Mouse (Mus musculus): ENCODE results near the gene 2900026A02Rik. TPM values are rescaled to one million over a fixed set of nuclear protein-coding genes. Genes with fewer than 3 reads are reported as not detected.

Gene 2900026A02Rik
- polyA plus RNA-seq, 1 experiment from 2014 or later = 1.5 TPM

- H3K4me2 ChIP-seq (replicated peaks; ENCODE audit: low read depth, low read length) = no peak overlapping the region
- no peak overlapping the region for H3K4me3 ChIP-seq (ENCODE audit: low read depth, low read length)
- WGBS = 86% methylated on average over 5 of the region's 5 CpGs
- H3K9ac ChIP-seq (ENCODE audit: low read depth, low read length) = no peak overlapping the region
- DNase-seq (ENCODE audit: low spot score) (no peak), ATAC-seq (ENCODE audit: low FRiP score) (no peak)
- peaks cover 8% of the 10 kb centered on the region for H3K4me1 ChIP-seq (replicated peaks; ENCODE audit: control insufficient read depth, insufficient read depth, low read length)
- H3K36me3 ChIP-seq (ENCODE audit: control insufficient read depth, insufficient read depth, low read length) = no peaks in the 10 kb centered on the region
- no peak overlapping the region for H3K27ac ChIP-seq (ENCODE audit: low read depth, low read length)
- H3K9me3 ChIP-seq (ENCODE audit: control insufficient read depth, low read length) = no peaks in the 10 kb centered on the region
- no peaks in the 10 kb centered on the region; the same call in 1 of the 2 replicates for H3K27me3 ChIP-seq (ENCODE audit: control insufficient read depth, insufficient read depth, low read length)
Measured at GRCm38 (mm10) chr5:113153508-113153830, 67.6 kb downstream of the 2900026A02Rik start.

DNA sequence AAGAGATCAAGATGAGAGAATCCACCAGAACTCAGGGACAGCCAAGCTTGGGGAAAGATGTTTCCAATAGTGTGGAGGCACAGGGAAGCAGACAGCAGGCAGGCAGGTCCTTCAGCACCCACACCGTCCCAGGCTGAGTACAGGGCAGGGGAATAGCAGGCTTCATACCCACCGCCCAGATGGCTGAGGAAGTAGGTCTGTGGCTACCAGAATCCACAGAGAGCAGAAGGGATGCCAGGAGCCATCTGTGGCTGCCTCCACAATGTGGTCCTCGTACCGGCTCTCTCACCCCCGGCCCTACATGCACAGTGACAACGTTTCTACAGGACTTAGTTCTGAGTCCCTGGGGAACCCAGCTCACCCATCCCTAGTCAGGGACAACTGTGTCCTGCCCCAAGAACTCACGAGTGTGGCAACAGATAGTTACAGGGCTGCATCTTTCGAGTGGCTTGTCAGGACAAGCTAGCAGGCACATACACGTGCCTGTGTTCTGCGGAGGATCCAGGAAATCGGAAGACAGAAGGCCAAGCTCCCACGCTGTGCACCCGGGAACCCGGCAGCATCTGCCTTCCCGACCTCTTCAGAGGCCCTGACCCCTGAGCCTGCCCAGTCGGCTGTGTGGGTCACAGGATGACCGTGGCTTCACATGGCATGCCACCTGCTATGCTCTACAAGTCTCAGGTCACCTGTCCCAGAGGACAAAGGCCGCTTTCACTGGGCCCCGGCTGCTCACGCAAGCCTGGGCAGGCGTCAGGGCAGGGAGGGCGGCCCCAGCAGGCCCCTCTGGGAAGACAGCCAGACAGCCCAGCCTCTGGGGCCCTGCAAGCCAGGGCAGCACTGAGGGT is 68.2 kb downstream of the 2900026A02Rik start:
- H3K9me3 ChIP-seq (ENCODE audit: control insufficient read depth, low read length) = no peaks in the 10 kb centered on the region
- no peaks in the 10 kb centered on the region; the same call in 1 of the 2 replicates for H3K27me3 ChIP-seq (ENCODE audit: control insufficient read depth, insufficient read depth, low read length)
- peak overlapping the region; percentile 43; the same call in 1 of the 2 replicates for H3K27ac ChIP-seq (ENCODE audit: low read depth, low read length)
- peaks cover 8% of the 10 kb centered on the region; the same call in 1 of the 2 replicates for H3K4me1 ChIP-seq (replicated peaks; ENCODE audit: control insufficient read depth, insufficient read depth, low read length)
- DNase-seq (ENCODE audit: low spot score) (no peak), ATAC-seq (ENCODE audit: low FRiP score) (no peak)
- H3K4me3 ChIP-seq (ENCODE audit: low read depth, low read length) = no peak overlapping the region
- no peak overlapping the region for H3K9ac ChIP-seq (ENCODE audit: low read depth, low read length)
- no peaks in the 10 kb centered on the region for H3K36me3 ChIP-seq (ENCODE audit: control insufficient read depth, insufficient read depth, low read length)
- no peak overlapping the region for H3K4me2 ChIP-seq (replicated peaks; ENCODE audit: low read depth, low read length)
- WGBS = 37% methylated on average over 22 of the region's 22 CpGs

DNA sequence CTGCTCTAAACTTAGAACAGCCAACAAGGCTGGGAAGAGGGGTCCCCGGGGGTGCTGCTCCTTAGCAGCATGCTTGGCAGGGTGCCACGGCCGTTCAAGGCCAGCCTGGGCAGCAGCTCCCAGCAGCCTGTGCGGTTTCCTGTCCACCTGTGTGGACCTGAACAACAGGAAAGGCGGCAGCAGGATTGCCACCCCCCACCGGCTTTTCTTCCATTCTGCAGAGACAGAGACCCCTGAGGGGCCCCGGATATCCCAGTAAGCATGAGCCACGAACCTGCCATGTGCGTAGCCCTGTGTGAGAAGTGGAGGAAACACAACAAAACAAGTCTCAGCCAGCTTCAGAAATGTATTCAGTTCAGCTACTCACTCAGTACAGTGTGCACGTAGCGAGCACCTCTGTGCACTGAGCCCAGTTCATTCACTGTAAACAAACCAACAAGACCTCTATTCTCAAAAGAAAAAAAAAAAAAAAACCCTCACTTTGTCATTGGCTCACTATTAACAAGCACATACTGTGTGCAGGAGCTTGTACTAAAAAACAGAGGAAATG is 69.4 kb downstream of the 2900026A02Rik start:
- no peak overlapping the region for H3K9ac ChIP-seq (ENCODE audit: low read depth, low read length)
- WGBS = 59% methylated on average over 11 of the region's 11 CpGs
- no peak overlapping the region for H3K4me3 ChIP-seq (ENCODE audit: low read depth, low read length)
- no peaks in the 10 kb centered on the region; the same call in 1 of the 2 replicates for H3K27me3 ChIP-seq (ENCODE audit: control insufficient read depth, insufficient read depth, low read length)
- no peak overlapping the region for H3K27ac ChIP-seq (ENCODE audit: low read depth, low read length)
- no peak for DNase-seq (ENCODE audit: low spot score)
- no peaks in the 10 kb centered on the region for H3K9me3 ChIP-seq (ENCODE audit: control insufficient read depth, low read length)
- H3K4me1 ChIP-seq (replicated peaks; ENCODE audit: control insufficient read depth, insufficient read depth, low read length) = peaks cover 8% of the 10 kb centered on the region; the same call in 1 of the 2 replicates
- no peaks in the 10 kb centered on the region for H3K36me3 ChIP-seq (ENCODE audit: control insufficient read depth, insufficient read depth, low read length)
- ATAC-seq (ENCODE audit: low FRiP score) = no peak
- H3K4me2 ChIP-seq (replicated peaks; ENCODE audit: low read depth, low read length) = no peak overlapping the region

GRCm38 (mm10) chr5:113150871-113151553 is 70.0 kb downstream of the 2900026A02Rik start:
- Histone ChIP-seq H3K9me3 (ENCODE audit: control insufficient read depth, low read length) (no peaks in the 10 kb centered on the region), H3K4me2 (replicated peaks; ENCODE audit: low read depth, low read length) (no peak overlapping the region), H3K4me1 (replicated peaks; ENCODE audit: control insufficient read depth, insufficient read depth, low read length) (peaks cover 8% of the 10 kb centered on the region; the same call in 1 of the 2 replicates), H3K27me3 (ENCODE audit: control insufficient read depth, insufficient read depth, low read length) (no peaks in the 10 kb centered on the region; the same call in 1 of the 2 replicates), H3K27ac (ENCODE audit: low read depth, low read length) (peak overlapping the region; percentile 49; the same call in 1 of the 2 replicates), H3K36me3 (ENCODE audit: control insufficient read depth, insufficient read depth, low read length) (no peaks in the 10 kb centered on the region), H3K4me3 (ENCODE audit: low read depth, low read length) (no peak overlapping the region), H3K9ac (ENCODE audit: low read depth, low read length) (no peak overlapping the region)
- 65% methylated on average over 9 of the region's 9 CpGs for WGBS
- ATAC-seq (ENCODE audit: low FRiP score) (no peak), DNase-seq (ENCODE audit: low spot score) (no peak)

DNA sequence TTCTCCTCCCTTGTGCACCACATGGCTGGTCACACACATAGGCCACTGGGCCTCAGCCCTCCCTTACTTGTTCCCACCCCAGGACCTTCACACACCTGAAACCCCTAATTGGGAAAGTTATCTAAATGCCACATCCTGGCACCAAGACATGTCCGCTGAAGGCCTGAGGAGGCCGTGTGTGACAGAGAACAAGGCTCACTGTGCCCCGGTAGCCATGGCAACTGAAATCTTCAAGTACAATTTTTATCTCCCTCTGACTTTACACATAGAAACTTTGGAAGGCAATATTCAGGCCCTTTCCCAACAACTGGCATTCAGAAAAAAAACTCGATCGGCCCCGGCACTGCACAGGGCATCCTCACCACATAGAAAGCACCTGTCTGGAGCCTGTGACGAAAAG is 72.0 kb downstream of the 2900026A02Rik start:
- Histone ChIP-seq H3K9ac (ENCODE audit: low read depth, low read length) (no peak overlapping the region), H3K9me3 (ENCODE audit: control insufficient read depth, low read length) (no peaks in the 10 kb centered on the region), H3K4me3 (ENCODE audit: low read depth, low read length) (no peak overlapping the region), H3K27ac (ENCODE audit: low read depth, low read length) (no peak overlapping the region), H3K36me3 (ENCODE audit: control insufficient read depth, insufficient read depth, low read length) (no peaks in the 10 kb centered on the region), H3K4me1 (replicated peaks; ENCODE audit: control insufficient read depth, insufficient read depth, low read length) (peaks cover 7% of the 10 kb centered on the region; the same call in 1 of the 2 replicates), H3K27me3 (ENCODE audit: control insufficient read depth, insufficient read depth, low read length) (no peaks in the 10 kb centered on the region; the same call in 1 of the 2 replicates), H3K4me2 (replicated peaks; ENCODE audit: low read depth, low read length) (no peak overlapping the region)
- WGBS = 85% methylated on average over 7 of the region's 7 CpGs
- ATAC-seq (ENCODE audit: low FRiP score) = no peak
- no peak for DNase-seq (ENCODE audit: low spot score)

GRCm38 (mm10) chr5:113147994-113148471 is 73.0 kb downstream of the 2900026A02Rik start:
- Histone ChIP-seq H3K4me3 (ENCODE audit: low read depth, low read length) (no peak overlapping the region), H3K9me3 (ENCODE audit: control insufficient read depth, low read length) (no peaks in the 10 kb centered on the region), H3K4me1 (replicated peaks; ENCODE audit: control insufficient read depth, insufficient read depth, low read length) (peaks cover 3% of the 10 kb centered on the region; the same call in 1 of the 2 replicates), H3K36me3 (ENCODE audit: control insufficient read depth, insufficient read depth, low read length) (no peaks in the 10 kb centered on the region), H3K9ac (ENCODE audit: low read depth, low read length) (no peak overlapping the region), H3K27ac (ENCODE audit: low read depth, low read length) (no peak overlapping the region), H3K4me2 (replicated peaks; ENCODE audit: low read depth, low read length) (no peak overlapping the region), H3K27me3 (ENCODE audit: control insufficient read depth, insufficient read depth, low read length) (no peaks in the 10 kb centered on the region; the same call in 1 of the 2 replicates)
- WGBS = 82% methylated on average over 13 of the region's 13 CpGs
- ATAC-seq (ENCODE audit: low FRiP score) (no peak), DNase-seq (ENCODE audit: low spot score) (no peak)

DNA sequence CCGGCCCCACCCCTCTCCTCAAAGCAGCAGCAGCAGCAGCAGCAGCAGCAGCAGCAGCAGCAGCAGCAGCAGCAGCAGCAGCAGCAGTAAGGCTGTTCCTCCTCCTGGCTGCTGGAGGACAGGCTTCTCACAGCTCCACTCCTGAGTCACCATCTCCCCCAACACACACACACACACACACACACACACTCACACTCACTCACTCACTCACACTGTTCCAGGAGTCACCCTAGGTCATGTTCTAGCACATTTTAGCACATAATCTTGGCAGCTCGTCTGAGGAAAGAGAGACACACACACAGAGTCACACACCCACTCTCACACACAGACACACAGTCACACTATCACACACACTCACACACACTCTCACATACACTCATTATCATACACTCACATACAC is 74.4 kb downstream of the 2900026A02Rik start:
- 67% methylated on average over 2 of the region's 2 CpGs for WGBS
- H3K27ac ChIP-seq (ENCODE audit: low read depth, low read length) = no peak overlapping the region
- ATAC-seq (ENCODE audit: low FRiP score) (no peak), DNase-seq (ENCODE audit: low spot score) (no peak)
- H3K27me3 ChIP-seq (ENCODE audit: control insufficient read depth, insufficient read depth, low read length) = no peaks in the 10 kb centered on the region
- no peak overlapping the region for H3K4me2 ChIP-seq (replicated peaks; ENCODE audit: low read depth, low read length)
- no peaks in the 10 kb centered on the region for H3K9me3 ChIP-seq (ENCODE audit: control insufficient read depth, low read length)
- no peaks in the 10 kb centered on the region for H3K36me3 ChIP-seq (ENCODE audit: control insufficient read depth, insufficient read depth, low read length)
- H3K4me3 ChIP-seq (ENCODE audit: low read depth, low read length) = no peak overlapping the region
- H3K4me1 ChIP-seq (replicated peaks; ENCODE audit: control insufficient read depth, insufficient read depth, low read length) = 0 out of 2 replicates have a peak, but pooled peaks cover 3% of the 10 kb centered on the region
- H3K9ac ChIP-seq (ENCODE audit: low read depth, low read length) = no peak overlapping the region

GRCm38 (mm10) chr5:113145171-113145570 is 75.9 kb downstream of the 2900026A02Rik start:
- no peak for ATAC-seq (ENCODE audit: low FRiP score)
- no peaks in the 10 kb centered on the region for H3K9me3 ChIP-seq (ENCODE audit: control insufficient read depth, low read length)
- WGBS = 70% methylated on average over 9 of the region's 9 CpGs
- no peak overlapping the region for H3K4me2 ChIP-seq (replicated peaks; ENCODE audit: low read depth, low read length)
- no peaks in the 10 kb centered on the region for H3K27me3 ChIP-seq (ENCODE audit: control insufficient read depth, insufficient read depth, low read length)
- no peak overlapping the region for H3K27ac ChIP-seq (ENCODE audit: low read depth, low read length)
- DNase-seq (ENCODE audit: low spot score) = no peak
- 0 out of 2 replicates have a peak, but pooled peaks cover 3% of the 10 kb centered on the region for H3K4me1 ChIP-seq (replicated peaks; ENCODE audit: control insufficient read depth, insufficient read depth, low read length)
- H3K4me3 ChIP-seq (ENCODE audit: low read depth, low read length) = no peak overlapping the region
- H3K9ac ChIP-seq (ENCODE audit: low read depth, low read length) = no peak overlapping the region
- H3K36me3 ChIP-seq (ENCODE audit: control insufficient read depth, insufficient read depth, low read length) = no peaks in the 10 kb centered on the region

All from hindbrain, embryonic 11.5 days (tissue).